Mouse (Mus musculus) G1E (cell line): ENCODE results near the gene Atrn.

Source experiments
- CTCF ChIP-seq: IDR thresholded peaks from 2 replicates; pipeline ENCODE4 v1.5.1; 2012; ENCODE audit warnings: low read depth, low read length, inconsistent platforms, mixed read lengths
- GATA1 ChIP-seq: IDR thresholded peaks from 2 replicates; pipeline ENCODE4 v1.6.1; 2012; ENCODE audit warnings: borderline replicate concordance, low read length, inconsistent platforms, mixed read lengths
- GATA2 ChIP-seq: IDR thresholded peaks from 2 replicates; pipeline ENCODE4 v1.6.1; 2012; ENCODE audit warnings: low read depth, low read length, inconsistent platforms, borderline replicate concordance
- POLR2AphosphoS5 ChIP-seq: IDR thresholded peaks from 2 replicates; pipeline ENCODE4 v1.6.1; 2012; ENCODE audit warnings: low read depth, low read length, inconsistent platforms; ENCODE audit not compliant: insufficient replicate concordance
- TAL1 ChIP-seq: conservative IDR thresholded peaks from 2 replicates; pipeline ENCODE4 v1.6.1; 2012; ENCODE audit warnings: low read depth, low read length, inconsistent platforms, mixed read lengths

DNA sequence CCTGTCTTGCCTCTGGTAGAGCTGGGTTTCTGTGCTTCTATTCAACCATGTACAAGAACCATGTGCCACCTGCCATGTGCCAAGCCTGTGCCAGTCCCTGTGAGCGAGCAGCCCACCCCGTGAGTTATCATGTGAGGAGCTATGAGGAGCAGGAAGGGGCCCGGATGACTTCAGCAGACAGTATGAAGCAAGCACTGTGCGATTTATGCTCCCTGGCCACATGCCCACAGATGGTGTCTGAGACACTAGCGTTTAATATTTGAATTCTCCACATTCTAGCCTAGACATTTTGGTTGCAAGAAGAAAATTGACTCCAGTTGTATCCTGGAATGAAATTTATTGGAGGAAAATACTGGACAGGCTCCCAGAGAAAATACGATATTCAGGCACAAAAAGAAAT is 161.2 kb downstream of the Atrn start:
- TF ChIP-seq CTCF (no peak), GATA1 (no peak), GATA2 (no peak), TAL1 (no peak), POLR2AphosphoS5 (no peak)
